Mouse (Mus musculus) frontal cortex, postnatal 10 days (tissue): ENCODE data around the gene Aldh1l1.

Experiments used
- DNase-seq, 2 experiments: peaks; one replicate each; pipeline ENCODE4 v3.0.0; 2022; ENCODE audit warnings: low spot score in 2 of 2, mixed read lengths in 1 of 2

The Aldh1l1 gene

DNA sequence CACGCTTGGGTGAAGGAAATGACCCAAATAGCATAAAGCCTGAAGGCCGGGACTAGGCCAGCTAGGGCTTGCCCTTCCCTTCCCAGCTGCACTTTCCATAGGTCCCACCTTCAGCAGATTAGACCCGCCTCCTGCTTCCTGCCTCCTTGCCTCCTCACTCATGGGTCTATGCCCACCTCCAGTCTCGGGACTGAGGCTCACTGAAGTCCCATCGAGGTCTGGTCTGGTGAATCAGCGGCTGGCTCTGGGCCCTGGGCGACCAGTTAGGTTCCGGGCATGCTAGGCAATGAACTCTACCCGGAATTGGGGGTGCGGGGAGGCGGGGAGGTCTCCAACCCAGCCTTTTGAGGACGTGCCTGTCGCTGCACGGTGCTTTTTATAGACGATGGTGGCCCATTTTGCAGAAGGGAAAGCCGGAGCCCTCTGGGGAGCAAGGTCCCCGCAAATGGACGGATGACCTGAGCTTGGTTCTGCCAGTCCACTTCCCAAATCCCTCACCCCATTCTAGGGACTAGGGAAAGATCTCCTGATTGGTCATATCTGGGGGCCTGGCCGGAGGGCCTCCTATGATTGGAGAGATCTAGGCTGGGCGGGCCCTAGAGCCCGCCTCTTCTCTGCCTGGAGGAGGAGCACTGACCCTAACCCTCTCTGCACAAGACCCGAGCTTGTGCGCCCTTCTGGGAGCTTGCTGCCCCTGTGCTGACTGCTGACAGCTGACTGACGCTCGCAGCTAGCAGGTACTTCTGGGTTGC, 64.1 kb downstream of the Aldh1l1 start:
- DNase-seq, result no peak

DNA sequence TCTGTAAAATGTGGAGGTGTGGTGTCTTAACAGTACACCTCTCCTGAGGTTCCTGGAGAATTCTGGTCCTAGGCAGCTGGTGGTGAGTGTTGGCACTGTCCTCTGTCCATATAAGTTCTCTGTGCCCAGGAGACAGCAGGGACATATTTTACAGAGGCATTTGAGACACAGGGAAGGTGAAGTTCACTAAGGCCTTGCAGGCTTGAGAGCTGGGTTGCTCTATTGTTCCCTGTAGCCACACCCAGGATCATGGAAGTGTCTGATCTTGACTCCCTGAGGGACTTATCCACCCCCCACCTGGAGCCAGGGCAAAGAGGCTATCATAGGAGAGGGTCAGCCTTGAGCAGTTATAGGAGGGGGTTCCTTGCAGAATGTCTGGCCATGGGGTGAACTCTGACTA, 65.0 kb downstream of the Aldh1l1 start:
- no peak for DNase-seq

DNA sequence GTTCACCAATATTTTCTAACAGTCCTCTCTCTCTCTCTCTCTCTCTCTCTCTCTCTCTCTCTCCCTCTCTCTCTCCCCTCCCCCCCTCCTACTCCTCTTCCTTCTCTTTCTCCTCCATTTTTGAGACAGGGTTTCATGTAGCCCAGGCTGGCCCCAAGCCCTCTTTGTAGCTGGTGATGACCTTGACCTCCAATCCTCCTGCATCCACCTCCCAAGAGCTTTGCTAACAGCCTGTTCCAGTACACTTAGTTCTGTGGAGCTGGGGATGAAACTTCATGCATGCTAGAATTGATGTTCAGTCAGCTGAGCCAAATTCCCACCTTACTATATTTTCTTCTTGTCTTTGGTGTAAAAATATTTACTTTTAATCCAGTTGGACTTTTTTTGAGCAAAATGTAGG, 67.0 kb downstream of the Aldh1l1 start:
- no peak for DNase-seq

DNA sequence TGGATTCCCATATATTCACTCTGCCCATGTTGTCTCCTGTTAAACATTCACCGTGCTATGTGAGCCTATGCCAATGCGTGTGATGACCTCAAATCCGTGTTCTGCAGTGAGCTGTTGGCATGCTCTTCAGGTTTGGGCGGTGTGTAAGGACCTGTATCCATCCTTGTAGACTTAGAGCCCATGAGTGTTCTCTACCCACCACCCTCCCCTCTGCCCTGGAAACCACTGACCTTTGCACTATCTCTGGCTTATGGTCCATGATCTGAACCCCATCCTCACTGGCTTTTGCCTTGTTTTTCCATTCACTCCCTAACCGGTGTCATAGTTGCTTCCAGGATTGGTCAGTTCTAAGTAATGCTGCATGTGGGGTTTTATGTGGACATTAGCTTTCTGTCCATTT, 67.5 kb downstream of the Aldh1l1 start:
- DNase-seq, result no peak

DNA sequence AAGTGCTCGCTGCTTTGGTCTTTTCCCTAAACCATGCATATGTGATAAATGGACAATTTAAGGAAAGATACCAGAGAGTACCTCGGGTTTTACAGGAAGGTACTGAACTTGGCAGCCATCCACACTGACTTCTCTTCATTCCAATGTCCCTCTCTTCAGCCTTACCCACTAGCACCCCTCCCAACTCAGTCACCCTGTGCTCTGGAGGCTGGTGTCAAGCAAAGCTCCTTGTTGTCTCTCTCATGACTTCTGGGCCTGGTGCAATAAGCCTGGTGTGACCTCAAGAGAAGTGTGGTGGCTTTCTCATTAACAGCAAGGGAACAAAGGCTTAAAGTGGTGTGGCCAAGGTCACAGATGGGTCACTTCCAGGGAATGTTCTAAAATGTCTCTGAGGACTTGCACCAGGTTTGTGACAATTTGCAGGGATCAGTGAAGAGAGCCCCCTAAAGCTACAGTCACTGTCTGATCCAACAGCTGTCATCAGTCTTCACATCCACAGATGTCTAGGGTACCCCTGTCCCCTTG, 70.4 kb downstream of the Aldh1l1 start:
- no peak for DNase-seq

DNA sequence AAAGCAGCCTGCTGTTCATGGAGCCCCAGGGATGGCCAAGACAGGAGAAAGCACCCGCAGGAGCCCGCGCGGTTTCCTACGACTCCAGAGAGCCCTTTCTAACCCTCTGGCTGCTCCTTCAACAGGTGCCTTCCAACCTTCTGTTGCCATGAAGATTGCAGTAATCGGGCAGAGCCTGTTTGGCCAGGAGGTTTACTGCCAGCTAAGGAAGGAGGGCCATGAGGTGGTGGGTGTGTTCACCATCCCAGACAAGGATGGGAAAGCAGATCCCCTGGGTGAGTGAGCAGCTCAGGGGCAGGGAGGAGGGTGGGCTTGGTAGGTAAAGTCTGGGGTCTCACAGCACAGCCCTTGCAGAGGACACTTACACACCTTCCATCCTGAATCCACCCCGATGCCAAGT, 70.8 kb downstream of the Aldh1l1 start:
- DNase-seq, result no peak

DNA sequence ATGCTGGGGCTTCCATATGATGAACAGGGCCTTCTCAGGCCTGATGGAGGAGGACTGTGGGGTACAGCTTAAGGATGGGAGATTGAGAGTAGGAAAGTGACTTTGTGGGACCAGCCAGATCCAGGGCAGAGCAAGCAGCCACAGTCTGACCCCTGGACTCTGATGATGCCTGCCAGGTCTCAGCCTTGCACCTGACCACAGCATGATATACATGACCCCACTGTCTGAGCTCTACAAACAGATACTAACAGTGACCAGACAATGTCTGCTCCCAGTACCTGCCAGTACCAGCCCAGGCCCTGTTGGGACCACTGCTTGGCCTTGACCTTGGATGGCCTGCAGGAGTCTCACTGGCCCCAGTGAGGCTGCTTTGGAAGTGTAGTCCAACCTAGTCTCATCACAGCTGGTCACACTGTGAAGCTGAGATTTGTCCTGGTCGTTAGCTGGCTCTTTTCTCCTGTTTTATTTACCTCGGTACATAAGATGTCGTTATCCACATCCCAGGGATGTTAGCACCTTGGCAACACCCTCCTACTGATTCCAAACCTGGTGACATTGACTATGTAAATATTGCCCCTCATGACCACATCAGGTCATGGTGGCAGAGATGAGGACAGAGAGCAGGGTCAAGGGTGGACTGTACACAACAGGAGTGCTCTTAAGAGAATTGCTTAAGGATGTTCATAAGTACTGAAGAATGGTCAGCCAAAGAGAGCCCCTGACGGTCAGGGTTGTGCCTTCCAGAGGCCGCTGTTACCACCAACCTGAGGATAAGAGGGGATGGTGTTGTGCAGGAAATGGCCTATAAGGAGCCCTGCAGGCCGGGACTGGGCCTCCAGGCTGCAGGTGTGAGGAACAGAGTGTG, 71.8 kb downstream of the Aldh1l1 start:
- DNase-seq, result no peak

DNA sequence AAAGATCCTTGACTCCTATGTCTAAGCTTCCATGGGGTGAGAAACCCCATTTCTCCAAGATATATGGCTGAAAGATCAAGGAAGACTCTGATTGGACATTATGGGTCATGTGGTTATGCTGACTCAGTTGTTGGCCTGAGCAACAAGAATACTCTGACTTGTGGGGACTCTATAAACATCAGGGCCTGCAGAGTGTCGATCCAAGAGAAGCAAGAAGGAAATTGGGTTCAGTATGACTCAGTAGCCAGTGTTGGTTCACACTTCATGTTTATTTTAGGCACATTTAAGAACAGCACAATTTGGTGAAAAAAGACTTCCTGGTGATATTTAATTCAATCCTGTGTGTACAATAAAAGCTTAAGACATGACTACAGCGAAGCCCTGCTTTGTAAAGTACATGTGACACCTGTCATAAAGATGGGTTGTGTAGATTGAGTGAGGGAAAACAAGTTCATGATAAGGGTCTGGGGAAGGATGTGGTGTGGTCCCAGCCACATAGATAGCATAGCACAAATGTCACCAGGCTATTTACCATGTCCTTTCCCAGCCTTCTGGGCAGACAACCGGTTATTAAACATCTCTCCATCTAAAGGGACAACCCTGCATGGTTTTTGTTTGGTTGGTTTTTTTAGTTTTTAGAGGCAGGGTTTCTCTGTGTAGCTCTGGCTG, 74.3 kb downstream of the Aldh1l1 start:
- DNase-seq, result no peak

DNA sequence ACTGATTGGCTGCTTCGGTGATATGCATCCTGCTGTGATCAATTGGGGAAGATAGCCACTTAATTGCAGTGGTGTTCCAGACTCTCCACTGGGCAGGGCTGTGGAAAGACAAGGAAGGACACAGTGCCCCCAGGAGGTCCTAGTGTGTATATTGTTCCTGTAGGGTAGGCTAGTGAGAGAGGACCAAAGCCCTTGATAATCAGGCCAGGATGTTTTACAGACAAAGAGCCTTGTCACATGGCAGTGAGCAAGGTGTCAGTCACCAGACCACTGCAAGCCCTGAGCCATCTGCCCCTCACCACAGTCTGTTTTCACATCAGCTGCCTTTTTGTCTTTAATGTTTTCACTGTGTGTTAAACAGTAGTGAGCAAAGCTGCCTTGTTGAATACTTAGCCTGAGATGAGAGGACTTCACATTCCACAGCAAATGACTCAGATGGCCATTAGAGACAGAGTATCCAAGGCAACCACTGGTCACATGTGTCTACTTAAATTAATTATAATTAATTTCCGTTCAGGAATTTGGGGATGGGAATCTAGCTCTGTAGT, 75.1 kb downstream of the Aldh1l1 start:
- DNase-seq, result no peak

DNA sequence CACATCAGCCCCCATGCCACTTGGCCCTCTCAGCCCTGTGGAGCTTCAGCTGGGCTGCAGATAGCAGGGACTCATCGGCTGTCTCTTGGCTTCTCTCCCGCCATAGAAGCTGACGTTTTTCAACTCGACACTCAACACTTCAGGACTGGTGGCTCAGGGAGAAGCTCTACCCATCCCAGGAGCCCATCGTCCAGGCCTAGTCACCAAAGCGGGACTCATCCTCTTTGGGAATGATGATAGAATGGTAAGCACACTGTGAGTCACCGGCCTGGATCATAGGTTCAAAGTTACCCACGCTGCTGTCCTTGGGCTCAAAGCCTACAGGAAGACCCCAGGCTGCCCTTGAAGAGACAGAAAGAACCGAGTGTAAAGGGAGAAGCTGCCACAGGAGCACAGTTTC, 78.0 kb downstream of the Aldh1l1 start:
- DNase-seq, result no peak

DNA sequence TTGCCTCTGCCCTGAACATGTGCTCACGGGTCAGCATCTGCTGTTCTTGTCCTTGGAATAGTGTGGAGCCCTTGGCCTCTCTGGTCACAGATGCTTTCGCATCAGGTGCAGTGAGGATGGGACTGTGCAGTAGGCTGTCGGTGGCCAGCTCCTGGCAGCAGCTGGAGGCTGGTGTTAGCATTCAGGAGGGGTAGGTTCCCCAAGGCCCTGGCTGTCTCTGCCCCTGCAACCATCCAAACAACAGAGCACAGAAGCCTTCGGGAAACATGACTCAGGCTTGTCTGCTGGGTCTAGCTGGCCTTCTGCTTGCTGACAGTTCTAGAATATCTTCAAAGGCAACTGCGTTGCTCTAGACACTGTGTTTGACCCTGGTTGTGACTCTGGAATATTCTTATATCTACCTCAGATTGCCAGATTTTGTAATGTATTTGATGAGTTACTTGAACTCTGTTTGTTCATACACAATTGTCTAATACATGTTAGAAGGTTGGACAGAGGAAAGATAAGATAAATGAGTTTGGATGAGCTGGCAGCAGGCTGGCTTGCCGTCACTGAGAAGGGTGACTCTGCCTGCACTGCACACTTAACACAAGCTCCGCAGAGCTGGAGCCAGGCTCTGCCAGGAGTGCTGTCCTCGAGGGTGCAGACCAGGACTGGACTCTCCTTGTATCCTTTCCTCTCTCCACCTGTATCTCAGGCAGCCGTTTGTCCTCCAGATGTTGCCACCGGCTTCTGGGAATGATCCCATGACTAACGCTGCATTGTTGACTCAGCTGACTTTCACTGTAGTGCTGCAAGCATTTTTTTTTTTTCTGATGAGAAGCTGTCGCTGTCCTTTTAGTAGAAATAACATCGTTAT, 79.4 kb downstream of the Aldh1l1 start:
- no peak for DNase-seq

DNA sequence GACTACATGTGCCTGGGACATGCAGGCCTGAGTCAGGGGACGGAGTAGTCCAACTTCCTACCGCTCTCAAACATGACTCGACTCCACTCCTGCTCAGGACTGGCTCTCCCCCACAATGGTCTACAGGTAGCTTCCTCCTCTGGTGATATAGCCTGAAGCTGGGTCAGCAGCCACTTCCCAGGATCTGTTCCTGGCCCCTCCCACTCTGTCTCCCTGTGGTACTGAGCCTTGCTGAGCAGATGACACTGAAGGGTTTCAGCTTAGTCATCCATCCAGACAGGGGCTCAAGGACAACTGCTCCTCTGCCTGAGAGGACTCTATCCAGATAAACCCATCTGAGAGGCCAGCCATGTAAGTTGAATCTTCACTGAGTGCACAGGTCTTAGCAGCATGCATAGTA, 81.3 kb downstream of the Aldh1l1 start:
- no peak for DNase-seq

DNA sequence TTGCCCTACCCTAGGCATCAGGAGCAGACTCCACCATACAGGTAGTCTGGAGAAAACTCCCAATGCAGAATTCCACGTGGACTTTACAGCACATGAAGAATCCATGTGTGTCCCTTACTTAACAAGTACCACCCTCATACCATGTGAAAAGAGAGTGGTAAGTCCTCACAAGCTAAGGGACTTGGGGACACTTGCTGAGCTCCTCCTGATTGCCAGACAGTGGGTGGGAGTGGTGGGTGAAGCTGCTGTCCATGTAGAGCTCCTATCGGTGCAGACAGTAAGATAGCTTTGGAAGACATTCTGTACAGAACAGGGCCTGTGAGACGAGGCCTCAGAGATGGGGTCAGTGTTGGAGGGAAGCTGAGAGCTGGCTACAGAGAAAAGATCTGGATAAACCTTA, 81.7 kb downstream of the Aldh1l1 start:
- DNase-seq, result no peak

DNA sequence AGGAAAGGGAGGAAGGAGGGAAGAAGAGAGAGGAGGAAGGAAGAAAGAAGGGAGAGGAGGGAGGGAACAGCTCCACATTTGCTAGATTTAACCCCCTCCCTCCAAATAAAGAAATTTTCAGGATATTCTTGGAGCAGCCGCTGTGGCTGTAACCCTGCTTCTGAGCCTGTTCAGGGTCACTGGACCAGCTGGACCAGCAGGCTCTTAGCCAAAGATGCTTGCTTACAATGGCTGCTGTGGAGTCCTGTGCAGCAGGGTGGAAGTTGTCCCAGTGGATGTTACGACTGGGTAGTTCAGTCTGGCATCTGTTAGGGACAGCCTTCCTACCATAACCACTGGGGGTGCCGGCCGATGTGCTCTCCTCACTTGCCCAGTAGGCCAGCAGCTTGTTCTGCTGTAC, 82.5 kb downstream of the Aldh1l1 start:
- DNase-seq, result no peak

DNA sequence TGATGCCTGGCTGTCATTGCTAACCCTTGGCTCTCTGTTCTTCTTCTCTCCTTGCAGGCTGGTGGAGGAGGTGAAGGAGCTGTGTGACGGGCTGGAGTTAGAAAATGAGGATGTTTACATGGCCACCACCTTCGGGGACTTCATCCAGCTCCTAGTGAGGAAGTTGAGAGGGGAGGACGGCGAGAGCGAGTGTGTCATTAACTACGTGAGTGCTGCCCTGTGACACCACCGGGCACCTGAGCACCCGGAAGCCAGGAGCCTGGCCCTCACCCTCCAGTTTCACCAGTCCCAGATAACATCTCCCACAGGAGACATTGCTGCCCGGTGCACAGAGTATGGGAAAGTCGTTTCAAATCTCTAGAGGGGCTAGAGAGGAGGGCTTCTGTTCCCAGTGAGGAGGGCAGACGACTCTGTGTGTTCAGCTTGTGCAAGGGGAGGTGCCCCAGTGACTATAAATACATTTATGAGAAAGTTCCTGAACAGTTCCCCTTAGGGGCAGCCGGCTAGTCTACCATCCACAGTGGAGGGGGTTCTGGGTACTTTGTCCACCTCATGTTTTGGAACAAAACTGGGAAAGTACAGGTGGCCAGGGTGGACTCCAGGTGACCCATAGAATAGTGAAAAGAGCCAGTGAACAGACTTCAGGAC, 83.6 kb downstream of the Aldh1l1 start:
- DNase-seq, result no peak

DNA sequence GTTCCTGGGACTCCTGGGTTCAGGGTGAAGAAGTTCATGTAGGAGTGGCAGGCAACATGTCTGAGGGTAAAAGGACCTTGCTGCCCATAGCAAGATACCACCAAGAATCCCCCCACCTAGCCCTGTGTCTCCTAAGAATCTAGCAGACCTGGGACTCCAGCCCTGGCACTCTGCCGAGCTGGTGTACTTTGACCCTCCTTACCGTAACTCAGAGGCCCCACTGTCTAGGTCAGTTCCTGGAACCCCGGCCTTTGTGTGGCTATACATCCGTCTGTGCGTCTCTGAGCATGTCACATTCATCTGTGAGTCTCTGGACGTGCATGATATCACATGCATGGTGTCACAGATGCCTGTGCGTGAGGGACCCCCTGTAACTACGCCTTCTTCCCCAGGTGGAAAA, 84.2 kb downstream of the Aldh1l1 start:
- no peak for DNase-seq

DNA sequence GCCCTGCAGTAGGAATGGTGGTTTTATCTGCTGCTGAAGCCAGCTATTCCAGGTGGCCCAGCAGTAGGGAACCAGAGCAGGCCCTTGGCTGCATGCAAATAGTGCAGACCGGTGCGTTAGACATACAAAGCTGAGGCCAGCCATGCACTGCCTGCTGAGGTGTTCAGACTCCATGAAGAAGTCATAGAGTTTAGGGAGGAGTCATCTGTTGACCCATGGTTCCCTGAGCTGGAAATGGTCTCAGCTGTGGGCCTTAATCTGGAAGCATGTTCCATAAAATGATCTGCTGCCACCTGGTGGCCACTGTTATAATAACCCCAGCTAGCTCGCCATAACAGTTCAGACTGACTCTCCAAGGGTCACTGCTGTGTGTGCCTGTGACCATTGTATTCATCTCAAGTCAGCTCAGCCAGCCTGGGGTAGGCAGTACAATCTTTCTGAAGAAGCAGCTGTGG, 89.1 kb downstream of the Aldh1l1 start:
- DNase-seq, result peak; percentile 37 to 71

DNA sequence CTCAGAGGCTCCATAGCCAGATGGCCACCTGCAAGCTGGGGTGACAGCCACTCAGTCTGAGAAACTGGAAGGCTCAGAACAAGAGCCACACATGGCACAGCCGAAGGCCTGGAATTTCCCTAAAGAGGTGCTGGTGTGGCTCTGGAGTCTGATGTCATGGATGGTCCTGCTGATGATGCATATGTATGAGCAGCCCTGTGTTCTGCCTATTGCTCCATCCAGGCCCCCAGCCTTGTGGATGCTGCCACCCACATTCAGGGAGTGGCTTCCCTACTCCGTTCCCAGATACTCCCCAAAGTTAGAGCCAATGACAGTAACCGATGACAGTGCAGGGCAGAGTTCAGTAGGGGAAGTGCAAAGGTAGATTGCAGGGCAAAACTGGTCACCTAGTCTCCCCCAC, 91.9 kb downstream of the Aldh1l1 start:
- no peak for DNase-seq

DNA sequence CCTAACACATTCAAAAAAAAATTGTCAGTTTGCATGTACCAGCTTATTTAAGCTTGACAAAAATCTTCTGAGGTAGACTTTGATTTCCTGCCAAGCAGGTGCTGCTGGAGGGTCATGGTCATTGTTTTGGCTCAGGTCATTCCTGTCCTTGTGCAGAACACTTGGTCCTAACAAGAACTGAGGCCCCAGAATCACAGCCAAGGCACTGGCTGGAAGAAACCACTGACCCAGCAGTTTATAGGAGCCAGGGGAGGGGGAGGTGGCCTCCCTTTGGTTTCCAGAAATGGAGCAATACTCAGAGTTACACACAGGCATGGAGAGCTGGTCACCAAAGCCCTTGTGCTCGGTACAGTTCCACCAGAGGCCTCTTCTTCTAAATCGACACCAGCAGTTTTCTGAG, 96.1 kb downstream of the Aldh1l1 start:
- DNase-seq, result no peak

DNA sequence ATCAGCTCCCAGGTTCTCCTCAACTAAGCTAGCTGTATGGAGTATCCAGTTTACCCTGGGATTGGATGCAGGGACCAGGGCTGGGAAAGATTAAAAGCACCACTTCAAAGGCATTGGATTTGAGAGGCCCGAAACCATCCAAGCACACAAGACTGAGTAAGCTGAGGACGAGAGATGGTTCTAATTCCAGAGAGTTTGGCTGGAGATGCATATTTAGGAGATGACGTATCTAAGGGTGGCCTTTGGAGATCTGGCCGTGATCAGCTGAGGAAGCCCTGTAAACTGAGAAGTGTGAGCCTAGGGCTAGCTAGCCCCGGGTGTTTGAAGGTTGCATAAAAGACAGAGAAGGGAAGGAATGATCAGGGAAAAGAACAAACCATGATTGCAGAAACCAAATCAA, 101.9 kb downstream of the Aldh1l1 start:
- no peak for DNase-seq

DNA sequence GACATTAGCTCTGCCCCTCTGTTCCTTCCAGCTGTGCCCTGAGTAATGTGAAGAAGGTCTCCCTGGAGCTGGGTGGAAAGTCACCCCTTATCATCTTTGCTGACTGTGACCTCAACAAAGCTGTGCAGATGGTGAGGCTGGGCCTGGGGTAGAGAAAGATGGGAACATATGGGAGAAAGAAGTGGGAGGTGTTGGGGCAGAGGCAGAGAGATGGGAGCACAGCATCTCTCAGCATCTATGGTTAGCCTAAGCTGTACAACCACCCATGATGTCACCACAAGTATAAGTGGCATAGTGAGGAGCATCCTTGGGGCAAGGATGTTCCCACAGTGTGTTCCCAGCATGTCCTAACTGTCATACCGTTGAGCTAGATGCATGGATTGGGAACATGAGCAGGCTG, 104.5 kb downstream of the Aldh1l1 start:
- DNase-seq, result no peak
